Mouse (Mus musculus): ENCODE measurements at regions not wholly inside any gene's neighbourhood (a gene's known extent, or its start where the extent isn't known, plus 50 kb on each side); places are given as distances from the start of the nearest gene placed in this dataset.

DNA sequence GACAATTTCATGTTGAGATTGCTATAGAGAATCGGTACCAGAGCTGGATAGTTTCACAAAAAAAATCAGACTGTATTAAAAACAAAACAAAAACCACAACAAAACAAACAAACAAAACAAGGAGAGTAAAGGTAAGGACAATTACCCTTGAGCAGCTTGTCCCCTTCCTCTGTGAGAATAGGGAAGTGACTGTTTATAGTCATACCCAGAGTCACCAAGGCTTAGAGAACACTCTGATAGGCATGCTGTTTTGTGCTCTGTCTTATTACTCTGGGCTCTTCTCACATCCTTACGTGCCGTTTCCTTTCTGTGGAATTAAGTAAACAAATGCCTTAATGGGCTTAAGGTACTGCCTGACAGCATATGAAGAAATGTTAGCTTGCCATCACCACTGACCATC lies 186.7 kb upstream of the Btg1 start:
- TF ChIP-seq CTCF (conservative IDR thresholded peaks at IDR 0.05; ENCODE audit: low read length) (no peak), POU5F1 (IDR thresholded peaks at IDR 0.05; ENCODE audit: borderline replicate concordance, low read length) (no peak), NANOG (IDR thresholded peaks at IDR 0.05; ENCODE audit: borderline replicate concordance, low read length) (no peak)
